Mouse (Mus musculus) CD4-positive, CD25-positive, alpha-beta regulatory T cell, adult 4 months (primary cell): ENCODE measurements around the gene Olfm3. TPM values are rescaled to one million over a fixed set of nuclear protein-coding genes. Genes with fewer than 3 reads are reported as not detected.

Source experiments
- ATAC-seq: one replicate; pipeline ENCODE4 v1.8.0; 2017
- polyA plus RNA-seq, 2 experiments: library from polyadenylated mRNA; unstranded; fragments of 100-300 nt; shearing (Covaris generic); gene quantifications; one replicate each; pipeline ENCODE4 v1.2.1; 2017

Gene Olfm3
- polyA plus RNA-seq = not detected

- ATAC-seq = no peak
Observed at GRCm38 (mm10) chr3:114903924-114904438, at the start of gene Olfm3. Gene Olfm3, plus strand, starts transcription at chr3:114904078.

DNA sequence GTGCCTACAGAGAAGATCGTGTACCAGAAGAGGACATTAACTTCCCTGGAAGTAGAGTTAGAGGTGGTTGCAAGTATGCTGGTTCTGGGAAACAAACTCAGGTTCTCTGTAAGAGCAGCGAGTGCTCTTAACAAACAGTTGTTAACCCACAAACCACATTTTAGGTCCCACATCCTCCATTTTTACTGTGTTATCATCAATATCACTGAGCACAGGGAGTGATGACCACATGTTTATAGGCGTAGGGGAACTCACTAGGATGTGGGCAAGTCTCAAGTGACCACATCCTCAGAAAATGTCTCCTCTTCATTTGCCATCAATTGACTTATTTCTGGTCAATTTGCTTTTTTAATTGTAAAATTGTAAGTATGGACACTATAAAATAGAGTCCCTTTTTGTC, 14.1 kb upstream of the Olfm3 start:
- no peak for ATAC-seq

GRCm38 (mm10) chr3:114904633-114905423, 950 bp downstream of the Olfm3 start:
- ATAC-seq = no peak

DNA sequence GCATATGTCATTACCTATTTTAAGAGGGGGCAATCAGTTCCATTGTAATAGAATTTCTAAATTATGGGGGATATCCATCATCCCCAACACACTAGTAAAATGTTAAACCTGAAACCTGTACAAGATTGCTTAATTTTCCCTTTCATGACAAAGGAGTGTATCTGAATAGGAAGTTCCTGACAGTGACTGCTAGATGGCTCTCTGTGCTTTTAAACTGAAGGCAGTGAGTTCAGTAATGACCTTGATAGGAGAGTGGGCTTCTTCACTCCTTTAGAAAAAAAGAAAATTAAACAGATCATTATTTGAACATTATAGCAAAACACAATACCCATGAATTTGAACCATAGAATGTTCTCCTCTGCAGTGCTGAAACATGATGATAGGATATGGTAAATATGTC, 3.7 kb downstream of the Olfm3 start:
- ATAC-seq = no peak

- ATAC-seq = no peak
Observed at GRCm38 (mm10) chr3:114908846-114909245, 5.0 kb downstream of the Olfm3 start.

GRCm38 (mm10) chr3:114920102-114920501, 16.2 kb downstream of the Olfm3 start:
- no peak for ATAC-seq

DNA sequence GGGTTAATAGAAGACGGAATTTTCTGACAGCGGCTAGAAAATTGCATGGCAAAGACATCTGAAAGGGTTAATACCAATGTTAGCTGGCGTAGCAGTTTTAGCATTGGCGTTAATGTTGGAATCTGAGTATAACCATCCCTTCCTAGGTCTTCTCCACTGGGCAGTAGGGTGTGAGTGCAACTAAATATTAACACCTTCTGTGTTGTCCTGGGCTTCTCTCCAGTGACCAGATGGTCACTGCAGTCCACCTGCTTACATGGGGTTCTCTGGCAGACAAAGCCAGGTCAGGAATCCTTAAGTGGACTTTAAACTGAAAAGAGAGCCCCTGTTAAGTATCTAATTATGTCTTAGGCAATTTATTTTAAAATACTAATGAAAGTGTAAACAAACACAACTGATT, 25.7 kb downstream of the Olfm3 start:
- no peak for ATAC-seq

GRCm38 (mm10) chr3:114930336-114930735, 26.5 kb downstream of the Olfm3 start:
- ATAC-seq = no peak

GRCm38 (mm10) chr3:114930796-114931195, 26.9 kb downstream of the Olfm3 start:
- ATAC-seq = no peak

- no peak for ATAC-seq
Observed at GRCm38 (mm10) chr3:114932881-114933280, 29.0 kb downstream of the Olfm3 start.

DNA sequence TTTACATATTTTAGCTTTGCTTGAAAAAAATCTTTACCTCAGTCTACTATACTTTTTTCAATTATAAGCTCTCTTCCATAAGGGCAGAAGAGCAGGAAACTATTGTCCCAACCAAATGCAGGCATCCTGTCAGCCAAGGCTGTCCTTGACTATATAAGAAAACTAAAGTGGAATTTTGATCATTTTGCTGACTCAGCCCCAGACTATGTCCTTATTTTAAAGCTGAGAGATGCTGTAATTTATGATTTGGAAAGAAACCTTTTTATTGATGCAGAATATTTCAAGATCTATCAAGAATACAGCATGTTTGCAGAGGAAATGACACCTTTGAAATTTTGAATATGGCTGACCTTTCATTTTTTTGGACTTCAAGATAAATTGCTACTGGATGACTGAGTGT, 51.0 kb downstream of the Olfm3 start:
- no peak for ATAC-seq

DNA sequence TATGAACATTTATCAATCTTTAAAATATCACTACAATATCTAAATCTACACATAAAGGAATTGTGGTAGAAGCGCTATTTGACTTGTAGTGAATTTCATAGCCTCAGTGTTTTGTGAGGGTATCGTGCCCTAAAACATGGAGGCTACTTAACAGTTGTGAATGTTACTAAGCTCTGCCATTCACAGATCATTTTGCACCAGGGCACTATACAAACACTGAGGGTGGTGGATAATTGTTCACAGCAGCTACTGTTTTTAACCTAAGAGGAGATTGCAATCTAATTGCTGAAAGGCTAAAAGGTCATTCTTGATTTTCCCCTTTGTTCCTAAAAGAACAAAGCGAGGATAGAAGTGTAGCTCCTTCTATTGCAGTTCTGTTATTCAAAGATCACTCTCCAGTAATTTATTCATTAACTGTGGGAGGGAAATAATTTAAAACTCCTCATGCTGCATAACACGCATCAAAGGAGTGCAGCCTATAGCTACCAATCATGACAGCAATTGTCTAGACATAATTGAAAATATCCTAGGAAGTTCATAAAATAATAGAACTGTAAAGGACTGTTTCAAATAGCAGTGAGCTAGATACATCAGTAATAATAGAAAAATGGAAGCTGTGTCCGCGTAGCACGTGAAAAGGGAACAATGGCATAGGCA, 55.6 kb downstream of the Olfm3 start:
- ATAC-seq = no peak

GRCm38 (mm10) chr3:114962316-114963083, 58.6 kb downstream of the Olfm3 start:
- ATAC-seq = no peak

DNA sequence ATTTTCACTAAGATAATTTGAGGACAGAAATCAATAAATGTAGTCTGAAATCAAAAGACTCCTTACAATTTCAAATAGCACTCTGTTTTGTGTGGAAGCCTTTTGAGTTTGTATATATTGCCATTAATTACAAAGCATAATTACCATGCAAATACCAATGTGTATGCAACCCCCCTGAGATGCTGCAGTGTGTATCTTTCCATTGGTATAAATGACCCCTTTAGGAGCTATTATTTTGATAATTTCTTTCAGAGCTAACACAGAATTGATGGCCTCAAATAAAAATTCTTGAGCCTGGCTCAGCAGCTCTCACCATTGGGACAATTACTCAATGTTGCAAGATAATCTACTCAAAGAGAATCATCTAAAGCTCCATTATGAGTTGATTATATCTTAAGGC, 67.3 kb downstream of the Olfm3 start:
- no peak for ATAC-seq

- ATAC-seq = no peak
Observed at GRCm38 (mm10) chr3:114972522-114972921, 68.6 kb downstream of the Olfm3 start.

GRCm38 (mm10) chr3:114990828-114991227, 87.0 kb downstream of the Olfm3 start:
- no peak for ATAC-seq

DNA sequence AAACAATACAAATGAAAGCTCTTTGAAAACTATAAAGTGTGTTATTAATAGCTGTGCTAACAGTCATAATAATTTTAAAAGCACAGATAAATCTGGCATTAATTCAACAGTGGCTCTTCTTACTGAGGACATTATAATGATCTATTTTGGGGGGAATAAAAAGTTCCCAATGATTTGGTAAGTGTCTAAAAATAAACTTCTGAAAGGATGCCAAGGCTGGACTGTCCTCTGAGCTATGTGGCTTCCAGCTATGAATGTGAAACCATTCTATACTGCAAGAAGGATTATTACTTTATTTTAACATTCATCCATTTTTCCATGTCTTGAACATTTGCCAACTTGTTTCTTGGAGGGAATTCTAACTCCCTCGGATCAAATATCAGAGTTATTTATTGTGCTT, 92.1 kb downstream of the Olfm3 start:
- no peak for ATAC-seq

DNA sequence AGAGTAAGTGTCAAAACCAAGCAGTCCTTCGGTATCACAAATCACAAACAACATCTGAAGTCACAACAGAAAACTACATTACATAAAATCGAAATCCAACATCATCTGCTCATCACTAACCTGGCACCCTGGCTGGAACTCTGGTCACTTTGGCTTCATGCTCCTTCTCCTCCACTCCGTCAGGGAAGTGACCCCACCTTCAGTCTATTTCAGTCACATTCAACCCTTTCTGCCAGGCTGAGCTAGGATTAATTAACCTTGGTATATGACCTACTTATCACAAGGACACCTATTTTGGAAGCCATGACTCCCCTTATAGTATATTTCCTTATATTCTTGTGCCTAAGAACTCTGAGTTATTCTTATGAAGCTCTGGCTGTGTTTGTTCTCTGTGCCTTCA, 123.7 kb downstream of the Olfm3 start:
- no peak for ATAC-seq

DNA sequence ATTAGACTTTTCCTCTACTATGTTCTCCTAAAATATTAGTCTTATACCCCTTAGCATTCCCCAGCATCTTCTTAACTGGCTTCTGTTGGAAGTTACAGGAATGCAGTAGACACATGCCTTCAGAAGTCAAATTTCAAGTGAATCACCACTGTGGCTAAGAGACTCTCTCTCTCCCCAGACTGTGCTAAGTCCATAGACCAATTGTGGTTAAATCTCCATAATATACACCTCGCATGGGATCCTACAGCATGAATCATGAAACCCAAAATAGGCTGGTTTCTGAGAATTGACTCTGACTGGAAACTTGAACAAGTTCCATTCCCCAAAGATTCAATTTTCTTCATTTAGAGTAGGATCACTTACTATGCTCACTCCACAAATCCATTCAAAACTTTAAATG, 124.2 kb downstream of the Olfm3 start:
- ATAC-seq = no peak

DNA sequence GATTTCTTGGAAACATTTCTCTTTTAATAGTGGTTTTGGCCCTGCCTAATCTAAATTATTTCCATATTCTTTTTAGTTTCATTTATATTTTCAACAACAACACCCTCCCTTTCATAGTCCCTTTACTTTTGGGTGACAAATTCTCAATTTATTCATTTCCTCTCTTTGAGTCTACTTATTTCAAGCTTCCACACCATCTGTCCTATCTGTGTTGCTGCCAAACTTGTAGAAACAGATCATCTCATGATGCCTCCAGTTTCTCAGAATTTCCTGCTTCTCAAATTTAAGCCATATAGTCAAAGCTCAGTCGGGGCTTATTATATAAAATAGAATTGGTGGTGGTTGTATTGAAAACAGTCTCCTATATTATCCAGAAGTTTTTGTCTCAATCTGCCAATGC, 124.7 kb downstream of the Olfm3 start:
- no peak for ATAC-seq

DNA sequence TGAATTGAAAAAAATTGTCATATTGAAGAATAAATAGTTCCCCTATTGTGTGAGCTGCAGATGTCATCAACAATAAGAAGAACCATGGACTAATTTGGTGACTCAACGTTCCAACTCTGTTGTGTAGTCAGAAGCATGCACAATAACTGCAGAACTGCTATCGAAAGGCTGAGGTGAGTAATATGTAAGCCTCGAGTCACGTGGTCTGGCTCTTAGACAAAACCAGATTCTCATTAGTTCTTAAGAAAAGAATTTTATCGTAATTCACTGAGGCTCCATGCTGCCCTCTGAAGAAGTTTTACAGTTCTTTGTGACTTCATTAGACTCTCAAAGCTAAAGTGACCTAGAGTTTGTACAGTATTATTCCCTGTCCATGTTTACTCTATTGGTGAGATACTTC, 145.2 kb downstream of the Olfm3 start:
- ATAC-seq = no peak

GRCm38 (mm10) chr3:115064901-115065300, 161.0 kb downstream of the Olfm3 start:
- ATAC-seq = no peak

GRCm38 (mm10) chr3:115080428-115081181, 176.7 kb downstream of the Olfm3 start:
- no peak for ATAC-seq
